In the genomic region with DNA sequence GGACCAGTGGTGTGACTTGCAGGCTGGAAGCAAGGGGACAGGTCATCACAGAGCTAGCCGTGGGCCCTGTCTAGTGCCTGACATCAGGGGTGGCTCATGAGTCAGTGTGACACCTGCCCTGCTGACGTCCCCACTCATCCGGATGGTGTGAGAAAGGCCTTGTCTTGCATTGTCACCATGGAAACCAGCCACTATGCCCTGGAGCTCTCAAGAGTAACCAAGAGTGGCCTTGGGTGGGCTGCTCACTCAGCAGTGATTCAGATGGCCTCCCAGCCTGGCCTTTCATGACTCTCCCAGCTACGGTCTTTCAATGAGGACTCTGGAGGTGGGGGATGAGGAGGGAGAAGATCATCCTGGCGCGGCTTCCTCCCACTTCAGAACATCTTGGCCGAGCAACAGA, we compare ENCODE assay signal across 16 mouse cellular contexts. TPM values are rescaled to one million over a fixed set of nuclear protein-coding genes. Genes with fewer than 3 reads are reported as not detected.
DNase-seq lines count a peak whose midpoint lies in the region; ATAC-seq lines count a peak whose summit lies in the region.
"Had no signal": no experiment of that assay in that cellular context is flagged by ENCODE, and none has a peak within 500 bp of the region (broad histone marks: within the 10 kb centered on the region; RNA-seq: fewer than 3 reads in every experiment).

No protein-coding gene starts in this region.

- peaks cover 22% of the 10 kb centered on the region for H3K4me1 ChIP-seq in heart, embryonic 11.5 days (ENCODE audit: control insufficient read depth, insufficient read depth, low read length)
- H3K4me1 ChIP-seq in hindbrain, embryonic 16.5 days (ENCODE audit: control insufficient read depth, insufficient read depth, low read depth, low read length): no peaks in the 10 kb centered on the region

- H3K27me3 ChIP-seq in heart, embryonic 11.5 days (ENCODE audit: control insufficient read depth, insufficient read depth, low read length): no peaks in the 10 kb centered on the region
- H3K27me3 ChIP-seq in hindbrain, embryonic 16.5 days (replicated peaks; ENCODE audit: control insufficient read depth, insufficient read depth, low read length): no peaks in the 10 kb centered on the region
- H3K27me3 ChIP-seq: liver, embryonic 15.5 days had no signal

- no peak overlapping the region for H3K4me3 ChIP-seq in heart, embryonic 11.5 days (ENCODE audit: low read depth, low read length)
- no peak overlapping the region for H3K4me3 ChIP-seq in hindbrain, embryonic 16.5 days (ENCODE audit: low read length)
- H3K4me3 ChIP-seq: liver, embryonic 15.5 days had no signal

- no peaks in the 10 kb centered on the region for H3K9me3 ChIP-seq in heart, embryonic 11.5 days (replicated peaks; ENCODE audit: control insufficient read depth, low read length)
- H3K9me3 ChIP-seq in hindbrain, embryonic 16.5 days (ENCODE audit: control insufficient read depth, low read length): no peaks in the 10 kb centered on the region
- H3K9me3 ChIP-seq: liver, embryonic 15.5 days had no signal

- no peak for DNase-seq in heart, adult 18-20 months
- DNase-seq in Muller cell, postnatal 12 days (ENCODE audit: inconsistent ontology term): peak; percentile 61
- DNase-seq in adrenal gland, postnatal 14 days: peak; percentile 85
- DNase-seq in spleen, postnatal 36 days (ENCODE audit: low spot score in 2 of 2): no peak
- DNase-seq in urinary bladder, postnatal 36 days (ENCODE audit: low spot score in 2 of 2): no peak
- DNase-seq in B cell, adult 2 months: no peak
- DNase-seq: cerebellum, postnatal 25 days; gastrocnemius, postnatal 25 days; kidney, postnatal 4 days; lung, postnatal 4 days had no signal

- no peaks in the 10 kb centered on the region for H3K36me3 ChIP-seq in heart, embryonic 11.5 days (ENCODE audit: control insufficient read depth, insufficient read depth, low read length)
- no peaks in the 10 kb centered on the region for H3K36me3 ChIP-seq in hindbrain, embryonic 16.5 days (ENCODE audit: control insufficient read depth, insufficient read depth, low read length)

- ATAC-seq in heart, embryonic 11.5 days (replicated peaks; ENCODE audit: insufficient number of reproducible peaks, low FRiP score, low TSS enrichment): no peak
- 0 out of 2 replicates have a peak, but pooled peaks have one; percentile 31 for ATAC-seq in hindbrain, embryonic 16.5 days
- ATAC-seq: inflammation-experienced regulatory T-cells, adult 6 months had no signal

- no peak overlapping the region for H3K4me2 ChIP-seq in heart, embryonic 11.5 days
- no peak overlapping the region for H3K4me2 ChIP-seq in hindbrain, embryonic 16.5 days (ENCODE audit: low read length)
- H3K4me2 ChIP-seq: liver, embryonic 15.5 days had no signal

- 0 out of 2 replicates have a peak overlapping the region, but pooled peaks have one; percentile 22 for H3K9ac ChIP-seq in heart, embryonic 11.5 days (ENCODE audit: low read depth, low read length)
- H3K9ac ChIP-seq in hindbrain, embryonic 16.5 days (ENCODE audit: low read depth, low read length): no peak overlapping the region
- H3K9ac ChIP-seq: liver, embryonic 15.5 days had no signal

- peak overlapping the region; percentile 38 for H3K27ac ChIP-seq in heart, embryonic 11.5 days (ENCODE audit: low read depth, low read length)
- H3K27ac ChIP-seq in hindbrain, embryonic 16.5 days (ENCODE audit: low read depth, low read length): peak overlapping the region; percentile 2; the same call in 1 of the 2 replicates
- H3K27ac ChIP-seq: liver, embryonic 15.5 days had no signal

- WGBS in heart, embryonic 11.5 days (ENCODE audit: insufficient replicate concordance): 53% methylated on average over 7 of the region's 7 CpGs
- WGBS in hindbrain, embryonic 16.5 days: 31% methylated on average over 7 of the region's 7 CpGs

RNA-seq across cellular contexts. Expression of gene Crybb3, which starts 21.1 kb away (rescaled TPM):
- polyA plus RNA-seq in heart, embryonic 11.5 days (2014; fragmentation: Nextera tagmentation; extraction: Ambion mirVana): 0.56 and 0.77 TPM in 2 replicates
- total RNA-seq in heart, adult 18-20 months (2021): under 1 TPM; 0.23 to 0.55 TPM
- total RNA-seq in adrenal gland, postnatal 14 days (2021): 1.4 and 2.2 TPM in 2 replicates
- polyA plus RNA-seq in hindbrain, embryonic 16.5 days (2015; fragmentation: Nextera tagmentation; extraction: Ambion mirVana): 0.86 and 1.8 TPM in 2 replicates
- polyA plus RNA-seq: liver, embryonic 15.5 days; neural tube, embryonic 11.5 days had no signal

RNA-seq across cellular contexts. Expression of gene Crybb2, which starts 32.5 kb away (rescaled TPM):
- polyA plus RNA-seq in heart, embryonic 11.5 days (2014; fragmentation: Nextera tagmentation; extraction: Ambion mirVana): not detected in 2 replicates
- not detected for total RNA-seq in heart, adult 18-20 months (2021)
- total RNA-seq in adrenal gland, postnatal 14 days (2021): not detected in 2 replicates
- polyA plus RNA-seq in hindbrain, embryonic 16.5 days (2015; fragmentation: Nextera tagmentation; extraction: Ambion mirVana): not detected in 2 replicates
- total RNA-seq: gastrocnemius, postnatal 25 days; left cerebral cortex, postnatal 36 days had no signal
- polyA plus RNA-seq: inflammation-experienced regulatory T-cells, adult 6 months; liver, embryonic 15.5 days; neural tube, embryonic 11.5 days had no signal

Comparison
In these comparisons a context has a peak if more than half of its experiments do, and no peak if none do; other contexts are left out.
1. DNase-seq: peak in Muller cell, postnatal 12 days (single experiment) and adrenal gland, postnatal 14 days (single experiment); none in heart, adult 18-20 months (0 of 2), spleen, postnatal 36 days (0 of 2), urinary bladder, postnatal 36 days (0 of 2) and B cell, adult 2 months (0 of 2).